Mouse (Mus musculus): ENCODE results near the gene Hhat. TPM values are rescaled to one million over a fixed set of nuclear protein-coding genes. Genes with fewer than 3 reads are reported as not detected.

Gene Hhat
- 8.8 and 9.6 TPM in 2 replicates for polyA plus RNA-seq (2015; fragmentation: Nextera tagmentation; extraction: Ambion mirVana)

- Histone ChIP-seq H3K4me2 (ENCODE audit: low read depth, low read length) (peak within 1 kb of the TSS; percentile 92), H3K4me3 (ENCODE audit: low read length) (peak within 1 kb of the TSS; percentile 77), H3K27me3 (replicated peaks; ENCODE audit: control insufficient read depth, insufficient read depth, low read length) (no peaks in the 10 kb centered on the region), H3K9me3 (ENCODE audit: control insufficient read depth, low read length) (no peaks in the 10 kb centered on the region), H3K9ac (ENCODE audit: low read depth, low read length) (peak within 1 kb of the TSS; percentile 100), H3K36me3 (ENCODE audit: control insufficient read depth, insufficient read depth, low read length) (no peaks in the 10 kb centered on the region), H3K27ac (ENCODE audit: low read length) (peak within 1 kb of the TSS; percentile 95), H3K4me1 (ENCODE audit: control insufficient read depth, insufficient read depth, low read length) (peaks cover 17% of the 10 kb centered on the region)
- ATAC-seq = peak; percentile 91
- WGBS = under 1% methylated on average over 70 of the region's 70 CpGs
Observed at GRCm38 (mm10) chr1:192770495-192771331, at the start of gene Hhat. Gene Hhat, minus strand, starts transcription at chr1:192771223.

- ATAC-seq = no peak
- Histone ChIP-seq H3K27me3 (replicated peaks; ENCODE audit: control insufficient read depth, insufficient read depth, low read length) (no peaks in the 10 kb centered on the region), H3K9me3 (ENCODE audit: control insufficient read depth, low read length) (no peaks in the 10 kb centered on the region), H3K4me3 (ENCODE audit: low read length) (no peak overlapping the region), H3K4me1 (ENCODE audit: control insufficient read depth, insufficient read depth, low read length) (peaks cover 14% of the 10 kb centered on the region), H3K4me2 (ENCODE audit: low read depth, low read length) (no peak overlapping the region), H3K36me3 (ENCODE audit: control insufficient read depth, insufficient read depth, low read length) (no peaks in the 10 kb centered on the region), H3K9ac (ENCODE audit: low read depth, low read length) (no peak overlapping the region), H3K27ac (ENCODE audit: low read length) (no peak overlapping the region)
- 92% methylated on average over 5 of the region's 5 CpGs for WGBS
Observed at GRCm38 (mm10) chr1:192818334-192818733, 47.3 kb upstream of the Hhat start.

GRCm38 (mm10) chr1:192815789-192816188 lies 44.8 kb upstream of the Hhat start:
- H3K27me3 ChIP-seq (replicated peaks; ENCODE audit: control insufficient read depth, insufficient read depth, low read length) = no peaks in the 10 kb centered on the region
- H3K4me3 ChIP-seq (ENCODE audit: low read length) = no peak overlapping the region
- no peaks in the 10 kb centered on the region for H3K36me3 ChIP-seq (ENCODE audit: control insufficient read depth, insufficient read depth, low read length)
- no peak overlapping the region for H3K27ac ChIP-seq (ENCODE audit: low read length)
- H3K9ac ChIP-seq (ENCODE audit: low read depth, low read length) = no peak overlapping the region
- no peak overlapping the region for H3K4me2 ChIP-seq (ENCODE audit: low read depth, low read length)
- H3K4me1 ChIP-seq (ENCODE audit: control insufficient read depth, insufficient read depth, low read length) = peaks cover 8% of the 10 kb centered on the region
- no peak for ATAC-seq
- H3K9me3 ChIP-seq (ENCODE audit: control insufficient read depth, low read length) = no peaks in the 10 kb centered on the region
- 49% methylated on average over 2 of the region's 2 CpGs for WGBS

- Histone ChIP-seq H3K9me3 (ENCODE audit: control insufficient read depth, low read length) (no peaks in the 10 kb centered on the region), H3K4me2 (ENCODE audit: low read depth, low read length) (no peak overlapping the region), H3K9ac (ENCODE audit: low read depth, low read length) (no peak overlapping the region), H3K4me1 (ENCODE audit: control insufficient read depth, insufficient read depth, low read length) (peaks cover 8% of the 10 kb centered on the region), H3K27me3 (replicated peaks; ENCODE audit: control insufficient read depth, insufficient read depth, low read length) (no peaks in the 10 kb centered on the region), H3K36me3 (ENCODE audit: control insufficient read depth, insufficient read depth, low read length) (no peaks in the 10 kb centered on the region), H3K27ac (ENCODE audit: low read length) (no peak overlapping the region), H3K4me3 (ENCODE audit: low read length) (no peak overlapping the region)
- ATAC-seq = no peak
- WGBS = 40% methylated on average over 3 of the region's 3 CpGs
Observed at GRCm38 (mm10) chr1:192814700-192815099, 43.7 kb upstream of the Hhat start.

GRCm38 (mm10) chr1:192812758-192813157 lies 41.7 kb upstream of the Hhat start:
- Histone ChIP-seq H3K4me3 (ENCODE audit: low read length) (no peak overlapping the region), H3K36me3 (ENCODE audit: control insufficient read depth, insufficient read depth, low read length) (no peaks in the 10 kb centered on the region), H3K4me2 (ENCODE audit: low read depth, low read length) (no peak overlapping the region), H3K27me3 (replicated peaks; ENCODE audit: control insufficient read depth, insufficient read depth, low read length) (no peaks in the 10 kb centered on the region), H3K9me3 (ENCODE audit: control insufficient read depth, low read length) (no peaks in the 10 kb centered on the region), H3K9ac (ENCODE audit: low read depth, low read length) (no peak overlapping the region), H3K4me1 (ENCODE audit: control insufficient read depth, insufficient read depth, low read length) (peaks cover 8% of the 10 kb centered on the region), H3K27ac (ENCODE audit: low read length) (no peak overlapping the region)
- WGBS = 74% methylated on average over 9 of the region's 9 CpGs
- ATAC-seq = peak; percentile 68

GRCm38 (mm10) chr1:192812290-192812689 lies 41.3 kb upstream of the Hhat start:
- H3K27ac ChIP-seq (ENCODE audit: low read length) = no peak overlapping the region
- no peaks in the 10 kb centered on the region for H3K36me3 ChIP-seq (ENCODE audit: control insufficient read depth, insufficient read depth, low read length)
- H3K4me3 ChIP-seq (ENCODE audit: low read length) = no peak overlapping the region
- no peak overlapping the region for H3K4me2 ChIP-seq (ENCODE audit: low read depth, low read length)
- peaks cover 8% of the 10 kb centered on the region for H3K4me1 ChIP-seq (ENCODE audit: control insufficient read depth, insufficient read depth, low read length)
- no peaks in the 10 kb centered on the region for H3K27me3 ChIP-seq (replicated peaks; ENCODE audit: control insufficient read depth, insufficient read depth, low read length)
- peak; percentile 36 for ATAC-seq
- 66% methylated on average over 5 of the region's 5 CpGs for WGBS
- no peaks in the 10 kb centered on the region for H3K9me3 ChIP-seq (ENCODE audit: control insufficient read depth, low read length)
- no peak overlapping the region for H3K9ac ChIP-seq (ENCODE audit: low read depth, low read length)

GRCm38 (mm10) chr1:192806168-192807157 lies 35.4 kb upstream of the Hhat start:
- Histone ChIP-seq H3K4me2 (ENCODE audit: low read depth, low read length) (no peak overlapping the region), H3K27me3 (replicated peaks; ENCODE audit: control insufficient read depth, insufficient read depth, low read length) (no peaks in the 10 kb centered on the region), H3K4me1 (ENCODE audit: control insufficient read depth, insufficient read depth, low read length) (peaks cover 10% of the 10 kb centered on the region), H3K9ac (ENCODE audit: low read depth, low read length) (peak overlapping the region; percentile 35; the same call in 1 of the 2 replicates), H3K36me3 (ENCODE audit: control insufficient read depth, insufficient read depth, low read length) (no peaks in the 10 kb centered on the region), H3K9me3 (ENCODE audit: control insufficient read depth, low read length) (no peaks in the 10 kb centered on the region), H3K4me3 (ENCODE audit: low read length) (no peak overlapping the region), H3K27ac (ENCODE audit: low read length) (peak overlapping the region; percentile 55)
- peak; percentile 51 for ATAC-seq
- WGBS = 46% methylated on average over 10 of the region's 10 CpGs

- H3K4me1 ChIP-seq (ENCODE audit: control insufficient read depth, insufficient read depth, low read length) = 0 out of 2 replicates have a peak, but pooled peaks cover 18% of the 10 kb centered on the region
- 76% methylated on average over 8 of the region's 8 CpGs for WGBS
- ATAC-seq = no peak
- no peak overlapping the region for H3K27ac ChIP-seq (ENCODE audit: low read length)
- H3K27me3 ChIP-seq (replicated peaks; ENCODE audit: control insufficient read depth, insufficient read depth, low read length) = no peaks in the 10 kb centered on the region
- no peaks in the 10 kb centered on the region for H3K9me3 ChIP-seq (ENCODE audit: control insufficient read depth, low read length)
- no peak overlapping the region for H3K4me3 ChIP-seq (ENCODE audit: low read length)
- no peak overlapping the region for H3K9ac ChIP-seq (ENCODE audit: low read depth, low read length)
- no peak overlapping the region for H3K4me2 ChIP-seq (ENCODE audit: low read depth, low read length)
- no peaks in the 10 kb centered on the region for H3K36me3 ChIP-seq (ENCODE audit: control insufficient read depth, insufficient read depth, low read length)
Observed at GRCm38 (mm10) chr1:192800338-192800737, 29.3 kb upstream of the Hhat start.
